Mouse (Mus musculus) liver, embryonic 14 days (tissue): Measurements from ENCODE around the gene Bag6. TPM values are rescaled to one million over a fixed set of nuclear protein-coding genes. Genes with fewer than 3 reads are reported as not detected.

Experiments used
- polyA plus RNA-seq: library from polyadenylated mRNA; depleted of rRNA; stranded (reverse); fragments of >200 nt; gene quantifications from 2 replicates; pipeline ENCODE4 v1.2.3, GENCODE M21; 2012; rRNA removed

Bag6 gene
- polyA plus RNA-seq, 1 experiment: 45.5 TPM

Other genes with a start within 250 kb of the Bag6 start
- 14.2 and 18.4 TPM in 2 replicates for gene C2, start 236.9 kb upstream of the Bag6 start, polyA plus RNA-seq
- gene Ehmt2, start 236.7 kb upstream of the Bag6 start, polyA plus RNA-seq: 27.3 and 28.0 TPM in 2 replicates
- gene Slc44a4, start 220.7 kb upstream of the Bag6 start, polyA plus RNA-seq: 1.1 and 1.3 TPM in 2 replicates
- gene Neu1, start 203.9 kb upstream of the Bag6 start, polyA plus RNA-seq: 8.4 and 10.5 TPM in 2 replicates
- 1.1 and 1.3 TPM in 2 replicates for gene Hspa1b, start 175.9 kb upstream of the Bag6 start, polyA plus RNA-seq
- not detected in 2 replicates for gene Gm20481, start 165.3 kb upstream of the Bag6 start, polyA plus RNA-seq
- 0.58 and 0.67 TPM in 2 replicates for gene Hspa1a, start 163.0 kb upstream of the Bag6 start, polyA plus RNA-seq
- 0.02 TPM in 2 replicates for gene Hspa1l, start 162.5 kb upstream of the Bag6 start, polyA plus RNA-seq
- 106 and 129 TPM in 2 replicates for gene Lsm2, start 153.3 kb upstream of the Bag6 start, polyA plus RNA-seq
- 58.0 and 65.7 TPM in 2 replicates for gene Vars, start 134.2 kb upstream of the Bag6 start, polyA plus RNA-seq
- gene Vwa7, start 118.6 kb upstream of the Bag6 start, polyA plus RNA-seq: 0.12 and 0.20 TPM in 2 replicates
- 2.0 TPM in 2 replicates for gene Sapcd1, start 107.2 kb upstream of the Bag6 start, polyA plus RNA-seq
- 3.3 and 4.1 TPM in 2 replicates for gene Msh5, start 88.4 kb upstream of the Bag6 start, polyA plus RNA-seq
- gene Clic1, start 85.2 kb upstream of the Bag6 start, polyA plus RNA-seq: 70.1 and 85.9 TPM in 2 replicates
- gene Ddah2, start 76.1 kb upstream of the Bag6 start, polyA plus RNA-seq: 11.1 and 13.5 TPM in 2 replicates
- gene Ly6g6c, start 69.8 kb upstream of the Bag6 start, polyA plus RNA-seq: 0.21 and 0.24 TPM in 2 replicates
- 1.8 and 2.7 TPM in 2 replicates for gene Mpig6b, start 69.0 kb upstream of the Bag6 start, polyA plus RNA-seq
- gene Ly6g6e, start 58.3 kb upstream of the Bag6 start, polyA plus RNA-seq: 0.03 and 0.15 TPM in 2 replicates
- gene Ly6g6d, start 57.1 kb upstream of the Bag6 start, polyA plus RNA-seq: 0.66 and 0.76 TPM in 2 replicates
- 4.6 TPM in 2 replicates for gene Ly6g6f, start 49.6 kb upstream of the Bag6 start, polyA plus RNA-seq
- gene Abhd16a, start 45.9 kb upstream of the Bag6 start, polyA plus RNA-seq: 25.1 and 29.0 TPM in 2 replicates
- gene Ly6g5c, start 26.9 kb upstream of the Bag6 start, polyA plus RNA-seq: not detected in 2 replicates
- gene Ly6g5b, start 19.8 kb upstream of the Bag6 start, polyA plus RNA-seq: 0.42 and 0.67 TPM in 2 replicates
- gene Gpank1, start 13.7 kb upstream of the Bag6 start, polyA plus RNA-seq: 9.1 and 10.2 TPM in 2 replicates
- gene Csnk2b, start 13.1 kb upstream of the Bag6 start, polyA plus RNA-seq: 76.9 and 86.4 TPM in 2 replicates
- gene D17H6S53E, start 8.8 kb upstream of the Bag6 start, polyA plus RNA-seq: 1.2 and 1.6 TPM in 2 replicates
- 296 and 349 TPM in 2 replicates for gene Apom, start 3.1 kb upstream of the Bag6 start, polyA plus RNA-seq
- gene Prrc2a, start 29.7 kb downstream of the Bag6 start, polyA plus RNA-seq: 48.0 and 59.1 TPM in 2 replicates
- 9.0 and 9.2 TPM in 2 replicates for gene Aif1, start 40.9 kb downstream of the Bag6 start, polyA plus RNA-seq
- gene Lst1, start 53.3 kb downstream of the Bag6 start, polyA plus RNA-seq: 21.0 and 28.7 TPM in 2 replicates
- gene Ltb, start 59.3 kb downstream of the Bag6 start, polyA plus RNA-seq: 0.53 and 0.76 TPM in 2 replicates
- 0.33 and 0.48 TPM in 2 replicates for gene Tnf, start 66.8 kb downstream of the Bag6 start, polyA plus RNA-seq
- 0.03 and 0.09 TPM in 2 replicates for gene Lta, start 70.2 kb downstream of the Bag6 start, polyA plus RNA-seq
- 0.10 TPM in 1 of 2 replicates, not detected in the other for gene Gm16181, start 85.7 kb downstream of the Bag6 start, polyA plus RNA-seq
- gene Atp6v1g2, start 98.5 kb downstream of the Bag6 start, polyA plus RNA-seq: 1.6 and 1.7 TPM in 2 replicates
- 3.6 and 4.1 TPM in 2 replicates for gene Nfkbil1, start 100.6 kb downstream of the Bag6 start, polyA plus RNA-seq
- gene Ddx39b, start 106.6 kb downstream of the Bag6 start, polyA plus RNA-seq: 174 and 208 TPM in 2 replicates
- gene H2-D1, start 127.6 kb downstream of the Bag6 start, polyA plus RNA-seq: 35.7 and 45.9 TPM in 2 replicates
- gene H2-Q1, start 185.2 kb downstream of the Bag6 start, polyA plus RNA-seq: 0.50 and 0.63 TPM in 2 replicates
- gene H2-Q2, start 207.1 kb downstream of the Bag6 start, polyA plus RNA-seq: 0.53 and 0.67 TPM in 2 replicates
- 6.6 and 6.8 TPM in 2 replicates for gene H2-Q4, start 244.4 kb downstream of the Bag6 start, polyA plus RNA-seq